14 mouse cellular contexts compared by ENCODE assay signal in the genomic region with DNA sequence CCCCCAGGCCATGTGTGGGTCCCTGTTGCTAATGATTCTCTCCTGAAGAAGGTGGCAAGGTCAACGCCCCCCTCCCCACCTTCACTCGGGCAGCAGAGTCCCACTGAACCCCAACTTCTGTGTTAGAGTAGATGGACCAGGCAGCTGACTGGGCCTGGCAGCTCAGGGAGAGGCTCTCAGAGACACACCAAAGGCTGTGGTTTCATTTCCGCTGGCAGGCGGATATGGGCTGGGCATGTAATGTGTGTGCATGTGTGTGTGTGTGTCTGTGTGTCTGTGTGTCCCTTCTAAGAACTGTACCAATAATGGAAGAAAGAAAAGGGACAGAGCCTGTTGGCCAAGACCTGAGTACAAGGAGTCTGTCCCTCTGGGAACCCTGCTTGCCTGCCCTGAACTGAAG. TPM values are rescaled to one million over a fixed set of nuclear protein-coding genes. Genes with fewer than 3 reads are reported as not detected.
DNase-seq lines count a peak whose midpoint lies in the region; ATAC-seq lines count a peak whose summit lies in the region.
"Had no signal": no experiment of that assay in that cellular context is flagged by ENCODE, and none has a peak within 500 bp of the region (broad histone marks: within the 10 kb centered on the region; RNA-seq: fewer than 3 reads in every experiment).

No protein-coding gene starts in this region.

- intact Hi-C loops in heart, postnatal 25 days (cut with DNase I): loop anchor here (10.0 kb wide), 2 partner anchors 528 to 1028 kb away; no protein-coding TSS in a partner anchor

- H3K27me3 ChIP-seq in hindbrain, embryonic 13.5 days: peaks cover 4% of the 10 kb centered on the region; the same call in 1 of the 2 replicates
- H3K27me3 ChIP-seq in hindbrain, embryonic 12.5 days: peaks cover 13% of the 10 kb centered on the region
- no peaks in the 10 kb centered on the region for H3K27me3 ChIP-seq in hindbrain, embryonic 16.5 days (replicated peaks; ENCODE audit: control insufficient read depth, insufficient read depth, low read length)
- peaks cover 2% of the 10 kb centered on the region for H3K27me3 ChIP-seq in liver, embryonic 11.5 days (replicated peaks; ENCODE audit: control insufficient read depth, insufficient read depth, low read length)

- H3K36me3 ChIP-seq in hindbrain, embryonic 13.5 days: peaks cover 9% of the 10 kb centered on the region
- H3K36me3 ChIP-seq in hindbrain, embryonic 12.5 days: peaks cover 16% of the 10 kb centered on the region
- no peaks in the 10 kb centered on the region for H3K36me3 ChIP-seq in hindbrain, embryonic 16.5 days (ENCODE audit: control insufficient read depth, insufficient read depth, low read length)
- H3K36me3 ChIP-seq in liver, embryonic 11.5 days (ENCODE audit: control insufficient read depth, insufficient read depth, low read length): no peaks in the 10 kb centered on the region
- H3K36me3 ChIP-seq: lung, embryonic 15.5 days had no signal

- H3K4me1 ChIP-seq in hindbrain, embryonic 13.5 days (replicated peaks): peaks cover 94% of the 10 kb centered on the region
- peaks cover 70% of the 10 kb centered on the region for H3K4me1 ChIP-seq in hindbrain, embryonic 12.5 days
- peaks cover 10% of the 10 kb centered on the region for H3K4me1 ChIP-seq in hindbrain, embryonic 16.5 days (ENCODE audit: control insufficient read depth, insufficient read depth, low read depth, low read length)
- H3K4me1 ChIP-seq in liver, embryonic 11.5 days (replicated peaks; ENCODE audit: control insufficient read depth, insufficient read depth, low read length): no peaks in the 10 kb centered on the region

- H3K4me3 ChIP-seq in hindbrain, embryonic 13.5 days: peak overlapping the region; percentile 1; the same call in 1 of the 2 replicates
- no peak overlapping the region for H3K4me3 ChIP-seq in hindbrain, embryonic 12.5 days
- H3K4me3 ChIP-seq in hindbrain, embryonic 16.5 days (ENCODE audit: low read length): no peak overlapping the region
- H3K4me3 ChIP-seq in liver, embryonic 11.5 days (ENCODE audit: low read depth, low read length): no peak overlapping the region
- H3K4me3 ChIP-seq: erythroblast, embryonic 14.5 days; lung, embryonic 15.5 days had no signal

- H3K9me3 ChIP-seq in hindbrain, embryonic 13.5 days: no peaks in the 10 kb centered on the region
- no peaks in the 10 kb centered on the region for H3K9me3 ChIP-seq in hindbrain, embryonic 12.5 days (replicated peaks)
- no peaks in the 10 kb centered on the region for H3K9me3 ChIP-seq in hindbrain, embryonic 16.5 days (ENCODE audit: control insufficient read depth, low read length)
- H3K9me3 ChIP-seq in liver, embryonic 11.5 days (ENCODE audit: control insufficient read depth, low read length): no peaks in the 10 kb centered on the region
- H3K9me3 ChIP-seq: lung, embryonic 15.5 days had no signal

- H3K27ac ChIP-seq in hindbrain, embryonic 13.5 days: peak overlapping the region; percentile 67
- H3K27ac ChIP-seq in hindbrain, embryonic 12.5 days: no peak overlapping the region
- no peak overlapping the region for H3K27ac ChIP-seq in hindbrain, embryonic 16.5 days (ENCODE audit: low read depth, low read length)
- no peak overlapping the region for H3K27ac ChIP-seq in liver, embryonic 11.5 days (ENCODE audit: low read depth, low read length)
- H3K27ac ChIP-seq: lung, embryonic 15.5 days had no signal

- H3K9ac ChIP-seq in hindbrain, embryonic 13.5 days: peak overlapping the region; percentile 30; the same call in 1 of the 2 replicates
- no peak overlapping the region for H3K9ac ChIP-seq in hindbrain, embryonic 12.5 days
- 0 out of 2 replicates have a peak overlapping the region, but pooled peaks have one; percentile 13 for H3K9ac ChIP-seq in hindbrain, embryonic 16.5 days (ENCODE audit: low read depth, low read length)
- H3K9ac ChIP-seq in liver, embryonic 11.5 days (ENCODE audit: low read depth, low read length): no peak overlapping the region
- H3K9ac ChIP-seq: lung, embryonic 15.5 days had no signal

- DNase-seq in spleen, postnatal 36 days (ENCODE audit: low spot score in 2 of 2): peak; percentile 49 to 57
- no peak for DNase-seq in liver, embryonic 11.5 days (ENCODE audit: low spot score)
- DNase-seq in heart, postnatal 25 days (ENCODE audit: low spot score): no peak
- DNase-seq in urinary bladder, postnatal 14 days (ENCODE audit: low spot score): no peak
- DNase-seq: cerebellum, adult 9-10 months; heart, postnatal 10 days; kidney, postnatal 36 days had no signal

- WGBS in hindbrain, embryonic 13.5 days: 80% methylated on average over 4 of the region's 4 CpGs
- WGBS in hindbrain, embryonic 12.5 days: 87% methylated on average over 4 of the region's 4 CpGs
- WGBS in hindbrain, embryonic 16.5 days: 79% methylated on average over 4 of the region's 4 CpGs
- WGBS in liver, embryonic 11.5 days: 57% methylated on average over 4 of the region's 4 CpGs

- peak overlapping the region; percentile 79 for H3K4me2 ChIP-seq in hindbrain, embryonic 13.5 days
- H3K4me2 ChIP-seq in hindbrain, embryonic 12.5 days (replicated peaks): no peak overlapping the region
- H3K4me2 ChIP-seq in hindbrain, embryonic 16.5 days (ENCODE audit: low read length): no peak overlapping the region
- no peak overlapping the region for H3K4me2 ChIP-seq in liver, embryonic 11.5 days
- H3K4me2 ChIP-seq: lung, embryonic 15.5 days had no signal

- ATAC-seq in hindbrain, embryonic 13.5 days (ENCODE audit: low FRiP score): no peak
- no peak for ATAC-seq in hindbrain, embryonic 12.5 days (ENCODE audit: low FRiP score)
- ATAC-seq in CD4-positive, CD25-positive, alpha-beta regulatory T cell, adult 4 months: peak; percentile 76
- no peak for ATAC-seq in hindbrain, embryonic 16.5 days
- ATAC-seq in liver, embryonic 11.5 days (replicated peaks; ENCODE audit: low FRiP score): no peak
- ATAC-seq: Patski had no signal

RNA-seq across cellular contexts. Expression of a gene that starts 10.4 kb away (rescaled TPM):
- polyA plus RNA-seq in hindbrain, embryonic 13.5 days (2015; fragmentation: Nextera tagmentation; extraction: Ambion mirVana): 27.0 and 31.0 TPM in 2 replicates
- 25.9 and 37.1 TPM in 2 replicates for polyA plus RNA-seq in hindbrain, embryonic 12.5 days (2016; fragmentation: Nextera tagmentation; extraction: Ambion mirVana)
- 10 to 100 TPM; 40.0 to 41.6 TPM for polyA plus RNA-seq in CD4-positive, CD25-positive, alpha-beta regulatory T cell, adult 4 months (2017; shearing (Covaris generic))
- 12.0 and 16.7 TPM in 2 replicates for polyA plus RNA-seq in hindbrain, embryonic 16.5 days (2015; fragmentation: Nextera tagmentation; extraction: Ambion mirVana)
- polyA plus RNA-seq in liver, embryonic 11.5 days (2014; fragmentation: Nextera tagmentation; extraction: Ambion mirVana): 0.53 and 0.90 TPM in 2 replicates
- total RNA-seq in heart, postnatal 25 days (2021): 1 to 10 TPM; 1.1 to 1.6 TPM
- polyA plus RNA-seq: erythroblast, embryonic 14.5 days had no signal

Comparison
In these comparisons a context has a peak if more than half of its experiments do, and no peak if none do; other contexts are left out.
1. H3K9ac ChIP-seq: peak in hindbrain, embryonic 13.5 days (single experiment) and hindbrain, embryonic 16.5 days (single experiment); none in hindbrain, embryonic 12.5 days (single experiment) and liver, embryonic 11.5 days (single experiment).
2. DNase-seq: peak in spleen, postnatal 36 days (2 of 2); none in liver, embryonic 11.5 days (single experiment), heart, postnatal 25 days (single experiment) and urinary bladder, postnatal 14 days (single experiment).